Mouse (Mus musculus): Measurements from ENCODE around the gene Nsd2.

Gene Nsd2

DNA sequence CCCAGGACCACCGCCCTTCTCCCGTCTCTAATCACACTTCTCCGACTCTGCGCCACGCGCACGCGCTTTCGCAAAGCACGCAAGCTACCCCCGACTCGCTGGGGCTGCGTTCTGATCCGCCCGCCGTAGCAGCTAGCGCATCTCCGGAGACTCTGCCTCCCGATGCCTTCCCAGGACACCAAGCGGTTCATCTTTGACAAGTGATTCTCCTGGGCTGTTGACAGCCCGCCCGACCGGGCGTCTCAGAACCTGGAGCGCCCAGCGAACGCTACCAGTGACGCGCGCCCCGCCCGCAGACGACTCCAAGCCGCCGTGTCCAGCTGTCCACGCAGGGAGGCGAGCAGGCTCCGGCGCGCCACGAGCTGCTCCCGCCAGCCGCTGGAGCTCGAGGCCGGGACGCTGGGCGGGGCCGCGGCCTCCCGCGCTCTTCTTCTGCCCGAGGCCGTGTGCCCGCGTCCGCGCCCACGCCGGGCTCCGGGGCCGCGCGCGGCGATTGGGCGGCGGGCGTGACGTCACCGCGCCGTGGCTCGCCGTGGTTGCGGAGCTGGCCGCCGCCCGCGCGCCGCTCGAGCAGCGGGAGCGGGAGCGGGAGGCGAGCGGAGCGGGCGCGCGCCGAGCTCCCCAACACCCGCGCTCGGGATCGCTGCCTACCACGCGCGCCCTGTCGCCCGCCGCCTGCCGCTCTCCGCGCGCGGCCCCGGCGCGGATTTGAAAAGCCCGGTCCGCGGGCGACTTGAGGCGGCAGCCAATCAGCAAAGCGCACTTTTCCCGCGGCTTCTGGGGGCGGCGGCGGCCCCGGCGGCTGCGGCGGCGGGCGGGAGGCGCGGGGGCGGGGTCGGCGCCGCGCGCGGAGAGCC lies at the start of gene Nsd2:
Nsd2 (plus strand) TSS at position 850 of the 857 bp plus-strand sequence.
- DNase-seq (ENCODE audit: low read depth, low spot score): peak; percentile 98

- DNase-seq (ENCODE audit: low read depth, low spot score): no peak
Measured at GRCm38 (mm10) chr5:33777195-33777594, 43.3 kb upstream of the Nsd2 start.

GRCm38 (mm10) chr5:33781964-33782344 lies 38.6 kb upstream of the Nsd2 start:
- DNase-seq (ENCODE audit: low read depth, low spot score): peak; percentile 7

DNA sequence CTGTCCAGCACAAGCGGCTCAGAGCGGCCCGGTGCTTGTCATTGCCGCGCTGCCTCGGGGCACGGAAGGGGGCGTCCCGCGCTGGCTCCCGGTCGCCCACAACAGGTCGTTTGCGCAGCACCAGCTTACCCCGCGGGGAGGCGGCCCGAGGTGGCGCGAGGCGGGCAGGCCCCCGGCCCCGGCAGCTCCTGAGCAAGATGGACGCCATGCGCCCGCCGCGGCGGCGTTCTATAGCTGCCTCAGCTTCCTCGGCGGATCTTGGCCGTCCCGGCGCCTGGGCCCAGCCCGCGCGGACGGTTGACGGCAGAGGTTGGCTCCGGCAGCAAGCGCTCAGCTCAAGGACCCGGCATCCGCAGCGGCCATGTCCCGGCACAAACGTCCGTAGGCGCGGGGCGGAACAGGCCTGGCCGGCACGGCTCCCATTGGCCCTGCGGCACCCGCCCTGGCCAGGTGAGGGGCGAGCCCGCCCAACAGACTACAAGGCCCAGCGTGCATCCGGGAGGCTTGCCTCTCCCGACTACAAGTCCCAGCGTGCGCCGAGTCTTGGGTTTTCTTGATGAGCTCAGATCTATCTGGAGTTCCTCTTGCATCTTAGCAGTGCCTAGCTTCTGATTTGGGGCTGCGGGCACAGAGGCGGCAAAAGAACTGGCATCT lies 38.1 kb upstream of the Nsd2 start, which contains the start of gene Letm1:
Letm1 (minus strand) TSS at position 473 of the 654 bp plus-strand sequence.
- DNase-seq (ENCODE audit: low read depth, low spot score): peak; percentile 99

- DNase-seq (ENCODE audit: low read depth, low spot score): no peak
Measured at GRCm38 (mm10) chr5:33782999-33783390, 37.5 kb upstream of the Nsd2 start.

GRCm38 (mm10) chr5:33791912-33792643 lies 28.4 kb upstream of the Nsd2 start:
- no peak for DNase-seq (ENCODE audit: low read depth, low spot score)

DNA sequence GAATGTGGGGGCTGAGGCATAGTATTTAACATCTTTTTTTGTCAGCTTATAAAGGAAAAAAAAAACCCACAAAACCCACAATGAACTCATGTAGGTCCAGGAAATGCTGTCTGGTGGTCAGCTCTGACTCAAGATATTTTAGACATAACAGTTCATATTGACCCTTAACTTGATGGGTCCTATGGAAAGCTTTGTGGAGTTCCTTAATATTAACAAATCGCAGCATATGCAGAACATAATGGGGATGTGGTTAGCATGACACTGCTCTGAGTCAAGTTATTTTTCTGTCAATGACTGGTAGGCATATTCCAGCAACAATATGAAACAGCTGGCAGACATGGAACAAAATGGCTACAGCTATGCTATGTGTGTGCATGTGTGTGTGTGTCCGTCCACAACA lies 17.2 kb upstream of the Nsd2 start:
- DNase-seq (ENCODE audit: low read depth, low spot score): no peak

DNA sequence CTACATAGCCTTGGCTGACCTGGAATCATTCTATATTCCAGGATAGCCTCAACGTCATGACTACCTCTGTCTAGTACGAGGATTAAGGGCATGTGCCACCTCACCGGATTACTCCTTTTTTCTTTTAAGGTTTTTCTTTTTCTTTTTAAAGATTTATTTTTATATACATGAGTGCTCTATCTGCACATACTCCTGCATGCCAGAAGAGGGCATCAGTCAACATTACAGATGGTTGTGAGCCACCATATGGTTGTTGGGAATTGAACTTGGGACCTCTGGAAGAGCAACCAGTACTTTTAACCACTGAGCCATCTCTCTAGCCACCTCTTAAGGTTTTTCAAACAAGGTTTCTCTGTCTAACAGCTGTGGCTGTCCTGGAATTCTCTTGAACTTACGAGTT lies 9.0 kb upstream of the Nsd2 start:
- no peak for DNase-seq (ENCODE audit: low read depth, low spot score)

DNA sequence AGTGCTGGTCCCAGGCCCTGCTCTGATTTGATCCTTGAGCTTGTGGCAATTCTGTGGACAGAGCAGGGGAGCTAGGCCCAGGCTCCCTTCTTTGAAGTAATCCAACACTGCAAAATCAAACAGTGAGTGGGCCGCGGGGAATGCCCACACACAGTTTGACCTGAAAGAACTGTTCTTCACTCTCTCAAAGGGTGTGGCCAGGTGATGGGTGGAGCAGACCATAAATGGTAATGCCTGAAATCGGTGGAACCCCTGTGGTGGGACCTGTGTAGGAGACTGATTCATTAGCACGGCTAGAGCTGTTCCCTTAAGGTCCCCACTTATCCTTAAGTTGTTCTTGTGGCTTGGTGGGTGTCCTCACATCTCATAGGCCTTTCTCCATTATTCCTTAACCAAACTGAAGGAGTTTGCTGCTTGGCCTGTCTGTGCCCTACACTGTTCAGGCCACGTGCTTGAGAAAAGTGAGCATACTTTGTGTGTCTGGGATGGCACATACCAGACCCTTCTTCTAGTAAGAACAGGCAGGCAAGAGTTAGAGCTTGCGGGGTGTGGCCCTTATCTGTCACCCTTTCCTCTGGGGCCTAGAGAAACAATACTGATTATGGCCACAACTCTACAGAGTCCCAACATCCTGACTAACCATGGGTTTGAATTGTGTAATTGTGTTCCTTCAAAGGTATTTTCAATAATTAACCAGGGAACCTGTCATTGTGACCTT lies 4.4 kb upstream of the Nsd2 start:
- DNase-seq (ENCODE audit: low read depth, low spot score): no peak

GRCm38 (mm10) chr5:33818104-33818503 lies 2.4 kb upstream of the Nsd2 start:
- no peak for DNase-seq (ENCODE audit: low read depth, low spot score)

DNA sequence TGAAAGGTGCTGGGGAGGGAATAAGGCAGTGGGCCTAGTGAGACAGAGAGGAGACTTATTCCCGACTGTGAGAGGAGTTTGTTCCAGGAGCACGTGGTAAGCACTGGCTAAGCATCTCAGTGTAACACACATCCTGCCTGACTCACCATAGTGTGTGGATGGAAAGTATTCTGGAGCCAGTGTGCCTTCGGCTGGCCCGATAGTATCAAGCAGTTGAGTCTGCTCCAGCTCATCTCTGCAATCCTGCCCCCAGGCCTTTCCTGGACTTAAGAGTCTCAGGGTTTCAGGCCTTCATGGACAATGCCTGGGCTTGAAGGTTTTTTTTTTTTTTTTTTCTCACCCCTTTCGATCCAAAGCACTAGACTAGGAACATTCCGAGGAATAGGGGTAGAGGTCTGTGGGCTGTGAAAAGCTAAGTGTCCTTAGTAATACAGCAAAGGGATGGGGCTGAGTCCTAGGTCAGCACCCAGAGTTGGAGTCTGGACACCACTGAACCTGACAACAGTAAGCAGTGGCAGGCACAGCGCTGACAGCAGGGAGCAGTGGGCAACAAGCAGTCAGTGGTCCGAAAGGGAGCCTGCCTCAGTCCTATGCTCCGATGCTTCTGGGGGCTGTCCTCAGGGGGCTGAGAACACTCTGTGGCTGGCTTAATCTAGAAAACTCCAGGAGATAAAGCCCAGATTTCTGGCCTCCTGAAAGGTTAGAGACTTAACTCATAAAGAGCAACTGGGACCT lies 1.2 kb upstream of the Nsd2 start:
- peak; percentile 85 for DNase-seq (ENCODE audit: low read depth, low spot score)

DNA sequence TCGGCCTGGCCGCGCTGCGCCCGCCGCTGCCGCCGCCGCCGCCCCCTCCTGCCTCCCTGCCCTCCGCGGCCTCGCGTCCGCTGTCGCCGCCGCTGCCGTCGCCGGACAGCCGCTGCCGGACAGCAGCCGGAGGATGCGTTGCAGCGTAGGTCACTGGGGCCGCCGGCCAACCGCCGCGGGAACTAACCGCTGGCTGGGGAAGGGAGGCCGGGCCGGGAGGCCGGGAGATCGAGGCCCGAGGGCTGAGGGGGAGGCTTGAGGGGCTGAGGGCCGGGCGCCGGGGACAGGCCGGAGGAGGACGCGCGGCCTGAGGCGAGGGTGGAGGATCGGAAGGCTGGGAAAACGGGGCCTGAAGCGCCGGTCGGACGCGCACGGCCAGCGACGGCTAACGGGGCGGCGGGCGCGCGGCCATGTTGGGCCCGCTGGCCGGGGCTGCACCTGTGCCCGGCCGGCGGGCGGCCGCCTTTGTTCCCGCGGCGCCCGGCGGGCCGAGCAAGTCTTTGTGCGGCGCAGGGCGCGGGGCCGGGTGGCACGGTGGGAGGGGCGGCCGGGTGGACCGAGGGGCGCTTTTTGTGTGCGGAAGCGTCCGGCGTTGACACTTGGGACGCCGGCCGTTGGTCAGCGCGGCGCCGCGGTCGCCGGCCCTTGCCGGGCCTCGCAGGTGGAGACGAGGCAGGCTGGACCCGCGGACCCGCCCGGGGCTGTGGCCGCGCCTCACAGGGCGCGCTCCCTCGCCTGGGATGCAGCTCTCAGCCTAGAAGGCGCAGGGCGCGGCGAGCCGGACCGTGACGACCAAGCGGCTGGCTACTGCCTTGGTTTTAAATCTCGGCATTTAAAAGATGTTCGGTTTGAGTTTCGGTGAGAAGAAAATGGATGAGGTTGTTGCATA lies 452 bp downstream of the Nsd2 start:
- DNase-seq (ENCODE audit: low read depth, low spot score): peak; percentile 62

DNA sequence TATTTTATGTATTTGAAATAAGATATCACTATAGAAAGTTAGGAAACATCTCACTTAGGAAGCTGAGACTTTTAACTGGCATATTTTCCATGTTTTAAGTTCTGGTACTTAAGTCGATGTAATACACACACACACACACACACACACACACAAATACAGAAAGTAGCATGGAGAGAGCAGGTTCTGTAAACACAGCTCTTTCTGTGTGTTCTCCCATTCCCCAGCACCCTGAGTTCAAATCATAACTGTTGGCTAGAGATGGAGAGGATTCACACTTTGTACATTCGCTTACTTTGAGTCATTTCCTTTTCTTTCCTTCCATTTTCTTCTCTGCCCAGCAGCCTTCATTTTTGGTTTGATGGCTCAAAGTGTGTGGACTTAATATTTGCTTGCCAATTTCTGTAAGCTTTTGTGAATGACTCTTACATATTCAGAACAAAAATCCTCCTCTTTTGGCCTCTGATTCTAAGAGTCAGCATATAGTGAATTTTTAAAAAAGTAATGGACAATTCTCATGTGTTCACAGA lies 1.4 kb downstream of the Nsd2 start:
- DNase-seq (ENCODE audit: low read depth, low spot score): no peak

GRCm38 (mm10) chr5:33822456-33822855 lies 1.9 kb downstream of the Nsd2 start:
- DNase-seq (ENCODE audit: low read depth, low spot score): no peak

- DNase-seq (ENCODE audit: low read depth, low spot score): no peak
Measured at GRCm38 (mm10) chr5:33826001-33826400, 5.5 kb downstream of the Nsd2 start.

- DNase-seq (ENCODE audit: low read depth, low spot score): no peak
Measured at GRCm38 (mm10) chr5:33828107-33828506, 7.6 kb downstream of the Nsd2 start.

GRCm38 (mm10) chr5:33829958-33830357 lies 9.4 kb downstream of the Nsd2 start:
- DNase-seq (ENCODE audit: low read depth, low spot score): no peak

DNA sequence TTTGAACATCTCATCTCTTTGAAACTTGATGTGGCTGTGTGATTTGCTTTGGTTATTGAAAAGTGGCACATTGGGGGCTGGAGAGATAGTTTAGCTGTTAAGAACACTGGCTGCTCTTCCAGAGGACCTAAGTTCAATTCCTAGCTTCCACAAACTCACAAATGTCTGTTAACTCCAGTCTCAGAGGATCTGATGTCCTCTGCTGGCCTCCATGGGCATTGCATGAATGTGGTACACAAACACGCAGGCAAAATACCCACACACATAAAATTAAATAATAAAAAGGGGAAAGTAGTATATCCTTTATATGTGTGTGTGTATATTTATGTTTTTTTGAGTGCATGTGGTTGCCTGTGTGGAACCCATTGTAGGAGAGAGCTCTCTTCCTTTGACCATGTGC lies 10.3 kb downstream of the Nsd2 start:
- no peak for DNase-seq (ENCODE audit: low read depth, low spot score)

GRCm38 (mm10) chr5:33841331-33841730 lies 20.8 kb downstream of the Nsd2 start:
- no peak for DNase-seq (ENCODE audit: low read depth, low spot score)

- no peak for DNase-seq (ENCODE audit: low read depth, low spot score)
Measured at GRCm38 (mm10) chr5:33842549-33842948, 22.0 kb downstream of the Nsd2 start.

Data from brain, adult 2 months (tissue).